Mouse (Mus musculus): ENCODE results near the gene Efna1. TPM values are rescaled to one million over a fixed set of nuclear protein-coding genes. Genes with fewer than 3 reads are reported as not detected.

Efna1 gene
- polyA plus RNA-seq, 1 experiment from 2014 or later: 174 TPM

- Histone ChIP-seq H3K27ac (ENCODE audit: low read length) (no peak overlapping the region), H3K9ac (replicated peaks; ENCODE audit: low read depth) (no peak overlapping the region), H3K36me3 (ENCODE audit: insufficient read depth, low read length) (no peaks in the 10 kb centered on the region), H3K4me3 (ENCODE audit: low read depth, low read length) (no peak overlapping the region), H3K9me3 (ENCODE audit: low read length) (no peaks in the 10 kb centered on the region), H3K4me1 (ENCODE audit: insufficient read depth, low read depth, low read length) (peaks cover 8% of the 10 kb centered on the region; the same call in 1 of the 2 replicates), H3K27me3 (replicated peaks; ENCODE audit: insufficient read depth, low read length) (no peaks in the 10 kb centered on the region), H3K4me2 (replicated peaks; ENCODE audit: low read depth, low read length) (no peak overlapping the region)
- TF ChIP-seq CTCF (IDR thresholded peaks at IDR 0.05): no peak
- no peak for TF ChIP-seq EP300 (IDR thresholded peaks at IDR 0.05)
- DNase-seq (ENCODE audit: low spot score) (no peak), ATAC-seq (no peak)
- 66% methylated on average over 3 of the region's 3 CpGs for WGBS
Observed at GRCm38 (mm10) chr3:89284261-89284660, 3.3 kb upstream of the Efna1 start.

- H3K4me1 ChIP-seq (ENCODE audit: insufficient read depth, low read depth, low read length): peaks cover 8% of the 10 kb centered on the region; the same call in 1 of the 2 replicates
- H3K27ac ChIP-seq (ENCODE audit: low read length): no peak overlapping the region
- H3K9ac ChIP-seq (replicated peaks; ENCODE audit: low read depth): no peak overlapping the region
- 23% methylated on average over 4 of the region's 4 CpGs for WGBS
- no peaks in the 10 kb centered on the region for H3K9me3 ChIP-seq (ENCODE audit: low read length)
- no peak for DNase-seq (ENCODE audit: low spot score)
- no peak overlapping the region for H3K4me2 ChIP-seq (replicated peaks; ENCODE audit: low read depth, low read length)
- ATAC-seq: no peak
- no peaks in the 10 kb centered on the region for H3K36me3 ChIP-seq (ENCODE audit: insufficient read depth, low read length)
- TF ChIP-seq EP300 (IDR thresholded peaks at IDR 0.05) (no peak), CTCF (IDR thresholded peaks at IDR 0.05) (no peak)
- H3K27me3 ChIP-seq (replicated peaks; ENCODE audit: insufficient read depth, low read length): no peaks in the 10 kb centered on the region
- H3K4me3 ChIP-seq (ENCODE audit: low read depth, low read length): no peak overlapping the region
Observed at GRCm38 (mm10) chr3:89282291-89282643, 1.3 kb upstream of the Efna1 start.

GRCm38 (mm10) chr3:89281579-89282290 is 793 bp upstream of the Efna1 start:
- TF ChIP-seq CTCF (IDR thresholded peaks at IDR 0.05) (peak; percentile 96), EP300 (IDR thresholded peaks at IDR 0.05) (no peak)
- H3K36me3 ChIP-seq (ENCODE audit: insufficient read depth, low read length): no peaks in the 10 kb centered on the region
- 10% methylated on average over 20 of the region's 20 CpGs for WGBS
- H3K4me3 ChIP-seq (ENCODE audit: low read depth, low read length): peak overlapping the region; percentile 76
- peak overlapping the region; percentile 97 for H3K27ac ChIP-seq (ENCODE audit: low read length)
- 0 out of 2 replicates have a peak overlapping the region, but pooled peaks have one; percentile 12 for H3K9ac ChIP-seq (replicated peaks; ENCODE audit: low read depth)
- H3K27me3 ChIP-seq (replicated peaks; ENCODE audit: insufficient read depth, low read length): no peaks in the 10 kb centered on the region
- no peaks in the 10 kb centered on the region for H3K9me3 ChIP-seq (ENCODE audit: low read length)
- peak overlapping the region; percentile 81 for H3K4me2 ChIP-seq (replicated peaks; ENCODE audit: low read depth, low read length)
- ATAC-seq (no peak), DNase-seq (ENCODE audit: low spot score) (peak; percentile 90)
- peaks cover 8% of the 10 kb centered on the region; the same call in 1 of the 2 replicates for H3K4me1 ChIP-seq (ENCODE audit: insufficient read depth, low read depth, low read length)

GRCm38 (mm10) chr3:89280050-89280605 is 814 bp downstream of the Efna1 start:
- DNase-seq (ENCODE audit: low spot score) (peak; percentile 89), ATAC-seq (peak; percentile 42)
- H3K4me3 ChIP-seq (ENCODE audit: low read depth, low read length): peak overlapping the region; percentile 76
- H3K4me2 ChIP-seq (replicated peaks; ENCODE audit: low read depth, low read length): peak overlapping the region; percentile 81
- WGBS: under 1% methylated on average over 29 of the region's 29 CpGs
- H3K9ac ChIP-seq (replicated peaks; ENCODE audit: low read depth): peak overlapping the region; percentile 81
- H3K9me3 ChIP-seq (ENCODE audit: low read length): no peaks in the 10 kb centered on the region
- H3K36me3 ChIP-seq (ENCODE audit: insufficient read depth, low read length): 0 out of 2 replicates have a peak, but pooled peaks cover 11% of the 10 kb centered on the region
- H3K27ac ChIP-seq (ENCODE audit: low read length): peak overlapping the region; percentile 97
- TF ChIP-seq EP300 (IDR thresholded peaks at IDR 0.05): no peak
- peak; percentile 12 for TF ChIP-seq CTCF (IDR thresholded peaks at IDR 0.05)
- no peaks in the 10 kb centered on the region for H3K27me3 ChIP-seq (replicated peaks; ENCODE audit: insufficient read depth, low read length)
- H3K4me1 ChIP-seq (ENCODE audit: insufficient read depth, low read depth, low read length): peaks cover 8% of the 10 kb centered on the region; the same call in 1 of the 2 replicates

- Histone ChIP-seq H3K27me3 (replicated peaks; ENCODE audit: insufficient read depth, low read length) (no peaks in the 10 kb centered on the region), H3K36me3 (ENCODE audit: insufficient read depth, low read length) (0 out of 2 replicates have a peak, but pooled peaks cover 12% of the 10 kb centered on the region), H3K9ac (replicated peaks; ENCODE audit: low read depth) (peak overlapping the region; percentile 81), H3K4me3 (ENCODE audit: low read depth, low read length) (peak overlapping the region; percentile 76), H3K27ac (ENCODE audit: low read length) (peak overlapping the region; percentile 97), H3K4me1 (ENCODE audit: insufficient read depth, low read depth, low read length) (peaks cover 8% of the 10 kb centered on the region; the same call in 1 of the 2 replicates), H3K9me3 (ENCODE audit: low read length) (no peaks in the 10 kb centered on the region), H3K4me2 (replicated peaks; ENCODE audit: low read depth, low read length) (peak overlapping the region; percentile 81)
- DNase-seq (ENCODE audit: low spot score) (peak; percentile 95), ATAC-seq (peak; percentile 80)
- WGBS: 1% methylated on average over 35 of the region's 35 CpGs
- TF ChIP-seq CTCF (IDR thresholded peaks at IDR 0.05) (no peak), EP300 (IDR thresholded peaks at IDR 0.05) (0 out of 2 replicates have a peak, but pooled peaks have one; percentile 14)
Observed at GRCm38 (mm10) chr3:89279153-89279890, 1.6 kb downstream of the Efna1 start.

- Histone ChIP-seq H3K36me3 (ENCODE audit: insufficient read depth, low read length) (0 out of 2 replicates have a peak, but pooled peaks cover 12% of the 10 kb centered on the region), H3K9me3 (ENCODE audit: low read length) (no peaks in the 10 kb centered on the region), H3K9ac (replicated peaks; ENCODE audit: low read depth) (peak overlapping the region; percentile 81), H3K27me3 (replicated peaks; ENCODE audit: insufficient read depth, low read length) (no peaks in the 10 kb centered on the region), H3K27ac (ENCODE audit: low read length) (peak overlapping the region; percentile 97), H3K4me3 (ENCODE audit: low read depth, low read length) (peak overlapping the region; percentile 76), H3K4me2 (replicated peaks; ENCODE audit: low read depth, low read length) (peak overlapping the region; percentile 81), H3K4me1 (ENCODE audit: insufficient read depth, low read depth, low read length) (peaks cover 8% of the 10 kb centered on the region; the same call in 1 of the 2 replicates)
- WGBS: 15% methylated on average over 8 of the region's 8 CpGs
- ATAC-seq (no peak), DNase-seq (ENCODE audit: low spot score) (peak; percentile 33)
- TF ChIP-seq CTCF (IDR thresholded peaks at IDR 0.05) (no peak), EP300 (IDR thresholded peaks at IDR 0.05) (no peak)
Observed at GRCm38 (mm10) chr3:89278643-89279042, 2.3 kb downstream of the Efna1 start.
